Mouse (Mus musculus) mouse trophoblast stem cell (cell line): ENCODE data around the gene Cib3.

ENCODE experiments used
- in situ Hi-C, 2 experiments: fragments of 300-500 bp; cut with MseI, MboI; formaldehyde crosslinking; loops; 2 replicates in 1 of 2; 3 replicates in 1 of 2; pipeline ENCODE4 v1.15.1; 2025

Gene Cib3

DNA sequence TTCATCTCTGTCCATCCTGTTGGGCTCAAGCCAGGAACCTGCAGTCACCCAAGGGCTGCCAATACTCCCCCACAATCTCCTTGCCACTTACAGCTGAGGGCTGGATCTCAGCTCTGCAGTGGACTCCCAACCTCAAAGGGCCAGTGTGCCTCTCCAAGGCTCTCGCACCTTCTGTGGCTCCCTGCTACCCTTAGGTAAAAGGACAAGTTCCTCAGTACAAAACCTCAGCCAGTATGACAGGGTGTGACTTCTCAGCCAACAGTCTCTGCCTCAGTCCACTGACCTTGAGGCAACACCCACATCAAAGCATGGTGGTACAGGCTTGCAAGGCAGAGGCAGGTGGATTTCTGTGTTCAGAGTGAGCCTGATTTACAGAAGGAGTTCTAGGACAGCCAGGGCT, 791 bp downstream of the Cib3 start:
- in situ Hi-C loops: loop anchor here in 1 of 2 experiments (25.0 kb wide), 1 partner anchor 1075 kb away; no protein-coding TSS in a partner anchor

DNA sequence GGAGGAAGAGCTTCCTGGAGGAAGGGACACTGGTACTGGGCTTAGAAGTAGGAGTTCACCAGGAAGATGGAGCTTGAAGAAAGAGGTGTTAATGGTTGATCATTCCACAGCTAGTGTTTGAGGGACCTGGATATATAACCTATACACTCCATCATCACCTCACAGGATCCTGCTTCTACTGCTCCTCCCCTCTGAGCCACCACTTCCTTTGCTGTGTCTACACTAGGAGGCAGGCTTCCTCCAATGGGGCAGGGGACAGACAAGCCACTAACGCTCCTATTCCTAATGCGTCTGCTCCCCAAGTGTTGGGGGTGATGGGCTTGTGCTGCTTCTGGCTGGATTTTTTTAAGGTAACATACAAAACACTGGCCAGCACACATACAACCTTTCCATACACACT, 1.9 kb downstream of the Cib3 start:
- in situ Hi-C loops: loop anchor here in 1 of 2 experiments (25.0 kb wide), 1 partner anchor 1073 kb away; no protein-coding TSS in a partner anchor

DNA sequence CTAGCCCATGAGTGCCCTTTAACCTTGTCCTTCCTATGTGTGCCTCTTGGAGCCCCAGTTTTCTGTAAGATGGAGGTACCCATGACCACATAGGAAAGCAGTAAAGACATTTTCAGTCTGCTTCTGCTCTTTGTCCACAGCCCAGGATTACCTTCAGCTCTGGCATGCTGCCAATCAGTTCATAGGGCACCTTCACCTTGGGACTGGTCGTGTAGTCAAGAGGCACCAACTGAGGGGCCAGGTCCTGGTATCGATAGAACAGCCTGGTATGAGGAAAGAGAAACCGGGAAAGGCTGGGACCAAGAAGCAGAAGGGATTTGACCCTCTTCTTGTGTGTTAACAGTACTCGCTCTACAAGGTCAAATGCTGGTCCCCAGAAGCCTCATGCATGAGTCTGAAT, 2.4 kb downstream of the Cib3 start:
- in situ Hi-C loops: loop anchor here in 1 of 2 experiments (25.0 kb wide), 1 partner anchor 1073 kb away; no protein-coding TSS in a partner anchor

DNA sequence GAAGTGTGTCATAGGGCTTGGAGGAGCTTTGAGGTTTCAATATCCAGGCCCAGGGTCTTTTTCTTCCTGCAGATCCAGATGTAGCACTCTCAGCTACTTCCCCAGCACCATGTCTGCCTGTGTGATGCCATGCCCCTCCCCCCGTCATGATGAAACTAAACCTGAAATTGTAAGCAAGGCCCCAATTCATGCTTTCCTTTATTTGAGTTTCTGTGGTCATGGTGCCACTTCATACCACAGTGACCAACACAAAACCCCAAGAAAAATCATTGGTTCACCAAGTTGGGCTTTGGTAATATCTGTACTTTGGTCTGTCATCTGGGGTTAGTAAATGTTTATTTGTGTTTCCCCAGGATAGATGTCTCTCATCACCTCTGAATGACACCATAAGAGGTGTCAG, 4.1 kb downstream of the Cib3 start:
- in situ Hi-C loops: loop anchor here (10.0 to 25.0 kb wide), 2 partner anchors 204 to 1071 kb away; partner anchors contain the start of gene Cyp4f18 (in 1 of the 2)

DNA sequence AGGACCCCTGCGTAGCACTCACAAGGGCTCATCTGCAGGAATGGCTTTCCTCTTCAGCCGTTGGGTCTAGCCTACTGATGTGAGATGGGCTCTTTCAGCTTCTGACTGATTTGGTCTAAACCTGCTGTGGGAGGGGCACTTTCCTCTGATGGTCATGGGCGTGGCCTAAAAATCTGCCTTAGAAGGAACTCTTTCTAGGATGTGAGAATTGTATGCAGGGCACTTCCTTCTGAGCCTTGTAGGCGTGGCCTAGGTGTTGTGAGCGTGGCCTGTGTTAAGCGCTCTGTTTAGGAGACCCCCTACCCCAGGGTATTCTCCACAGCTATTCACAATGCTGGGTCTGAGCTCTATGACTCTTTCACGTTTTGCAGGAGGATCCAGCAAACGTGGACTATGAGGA, 14.6 kb downstream of the Cib3 start:
- in situ Hi-C loops: no loop called here

DNA sequence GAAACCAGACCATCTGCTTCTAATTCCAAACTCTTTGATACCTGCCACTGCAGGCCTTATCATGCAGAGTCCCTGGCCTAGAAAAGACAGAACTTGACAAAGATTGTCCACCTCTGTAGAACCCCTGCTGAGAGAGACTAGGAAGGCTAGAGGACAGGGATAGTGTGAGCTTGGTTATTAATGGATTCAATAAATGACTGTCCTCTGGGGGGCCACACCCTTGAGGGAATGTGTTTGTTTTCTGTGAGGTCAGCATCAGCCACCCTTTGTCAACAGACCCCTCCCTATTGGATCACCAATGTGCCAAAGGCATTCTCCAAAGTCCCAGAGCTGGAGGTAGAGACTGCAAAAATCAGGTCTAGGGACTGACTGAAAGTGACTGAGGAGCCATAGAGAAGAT, 20.6 kb downstream of the Cib3 start:
- in situ Hi-C loops: no loop called here

DNA sequence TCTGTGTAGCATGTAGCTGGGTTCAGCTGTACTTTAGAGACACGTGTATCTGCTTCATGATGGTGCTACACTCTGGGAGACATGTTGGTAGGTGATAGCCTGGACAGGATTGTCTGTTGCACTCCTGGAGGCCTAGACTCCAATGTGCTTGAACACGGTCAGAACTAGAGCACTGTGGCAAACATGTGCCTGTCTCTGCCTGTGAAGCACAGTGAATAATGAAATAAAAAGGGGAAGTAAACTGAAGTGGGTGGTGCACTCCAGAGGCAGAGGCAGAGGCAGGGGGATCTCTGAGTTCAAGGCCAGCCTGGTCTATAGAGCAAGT, 22.5 kb downstream of the Cib3 start:
- in situ Hi-C loops: no loop called here

DNA sequence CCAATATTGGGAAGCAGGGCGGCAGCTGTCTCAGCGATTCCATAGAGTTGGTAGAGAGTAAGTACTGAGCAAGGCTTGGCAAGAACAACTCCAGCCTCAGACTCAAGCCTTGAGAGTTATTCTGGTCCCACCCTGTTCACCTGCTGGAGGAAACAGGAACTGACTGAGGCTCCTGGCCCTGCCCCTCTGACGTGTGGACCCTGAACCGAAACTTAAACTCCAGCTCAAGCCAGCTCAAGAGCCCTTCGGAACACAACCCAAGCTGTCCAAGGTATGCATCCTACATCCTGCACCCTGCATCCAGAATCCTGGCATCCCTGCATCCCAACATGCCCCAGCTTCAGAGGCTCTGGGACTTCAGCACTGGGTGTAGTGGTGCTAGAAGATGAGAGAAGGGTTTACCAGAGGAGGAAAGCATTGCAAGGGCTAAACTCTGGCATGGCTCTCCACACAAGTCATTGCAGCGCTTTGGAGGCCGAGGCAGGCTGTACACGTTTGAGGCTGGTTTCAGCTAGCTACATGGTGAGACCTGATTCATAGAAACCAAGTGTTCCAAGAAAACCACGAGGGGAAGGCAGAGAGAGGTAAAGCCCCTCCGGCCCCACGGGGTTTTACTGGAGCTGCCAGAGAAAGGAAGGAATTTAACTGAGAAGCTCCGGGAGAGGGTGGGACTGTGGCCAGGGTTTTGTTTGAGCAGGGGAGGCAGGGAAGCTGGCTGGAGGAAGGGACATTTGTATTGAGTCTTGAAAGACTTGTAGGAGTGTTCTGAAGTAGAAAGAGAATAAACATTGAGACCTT, 23.0 kb downstream of the Cib3 start, which contains the start of gene Hsh2d:
Gene Hsh2d, plus strand, starts transcription at position 222 of the 798 bp plus-strand sequence.
- in situ Hi-C loops: no loop called here

DNA sequence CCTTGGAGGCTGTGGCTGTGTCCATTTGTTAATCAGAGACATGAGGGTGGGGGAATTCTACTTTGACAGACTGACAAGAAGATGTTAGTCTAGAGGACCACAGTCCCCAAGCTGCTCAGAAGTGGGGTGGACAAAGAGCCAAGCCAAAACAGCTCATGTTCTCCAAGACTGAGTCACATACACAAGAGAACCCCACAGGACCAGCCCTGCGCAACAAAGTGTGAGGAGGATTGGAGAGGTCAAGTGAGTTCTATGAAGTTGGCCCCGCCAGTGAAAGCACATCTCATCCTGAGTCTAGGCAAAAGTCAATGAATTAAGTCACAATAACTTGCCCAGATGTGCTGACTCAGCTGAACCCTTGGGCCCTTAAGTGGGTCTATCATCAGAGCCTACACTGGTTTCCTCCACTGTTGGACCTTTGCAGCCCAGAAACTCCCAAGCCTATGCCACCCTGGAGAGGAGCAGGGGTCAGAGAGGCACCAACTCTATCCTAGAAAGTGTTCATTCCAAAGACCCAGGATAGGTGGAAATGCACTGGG, 24.8 kb downstream of the Cib3 start:
- in situ Hi-C loops: no loop called here

DNA sequence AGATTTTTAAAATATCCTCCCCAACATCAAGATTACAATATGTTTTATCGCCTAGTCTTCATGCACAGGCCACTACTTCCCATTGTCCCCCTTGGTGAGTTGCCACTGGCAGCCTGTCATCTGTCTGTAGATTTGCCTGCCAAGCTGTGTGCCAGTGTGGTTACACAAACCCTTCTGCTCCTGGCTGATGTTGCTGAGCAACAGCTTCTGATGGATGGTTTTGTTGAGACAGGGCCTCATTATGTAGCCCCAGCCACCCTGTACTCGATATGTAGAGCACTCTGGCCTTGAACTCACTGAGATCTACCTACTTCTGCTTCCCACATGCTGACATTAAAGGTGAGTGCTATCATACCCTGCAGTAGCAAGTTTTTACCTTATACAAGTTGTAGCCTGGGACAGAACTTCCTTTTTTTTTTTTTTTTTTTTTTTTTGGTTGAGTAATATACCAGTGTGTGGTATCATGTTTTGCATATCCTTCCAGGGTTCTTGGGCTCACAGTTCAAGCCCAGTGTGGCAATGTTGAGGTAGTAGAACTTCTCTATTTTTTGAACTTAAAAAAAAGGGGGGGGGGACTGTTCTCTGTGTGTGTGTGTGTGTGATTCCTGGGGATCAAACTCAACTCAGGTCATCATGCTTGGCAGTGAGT, 29.0 kb downstream of the Cib3 start:
- in situ Hi-C loops: no loop called here

DNA sequence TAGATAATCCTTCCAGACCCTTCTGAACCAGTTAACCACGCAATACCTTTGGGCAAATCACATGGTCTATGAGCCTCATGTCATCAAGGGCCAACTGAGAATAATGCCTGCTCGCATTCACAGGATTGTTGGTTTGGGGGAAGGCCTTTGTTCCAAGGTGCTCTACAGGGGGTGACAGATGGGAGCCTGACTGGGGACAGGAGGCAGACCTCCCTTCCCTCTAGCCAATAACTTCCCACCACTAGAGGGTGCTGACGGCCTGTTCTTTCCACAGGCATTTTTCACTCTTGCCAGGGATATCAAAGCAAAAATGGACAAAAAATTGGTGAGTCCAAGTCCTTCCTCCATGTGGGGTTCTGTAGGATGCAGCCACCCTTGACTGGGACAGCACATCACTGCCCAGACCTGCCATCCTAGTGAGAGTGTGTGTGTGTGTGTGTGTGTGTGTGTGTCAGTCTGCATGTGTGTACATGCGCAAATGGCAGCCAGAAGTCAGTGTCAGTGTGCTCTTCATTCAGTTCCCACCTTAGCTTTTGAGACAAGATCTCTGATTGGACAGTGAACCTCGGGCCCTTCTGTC, 35.2 kb downstream of the Cib3 start:
- in situ Hi-C loops: no loop called here

DNA sequence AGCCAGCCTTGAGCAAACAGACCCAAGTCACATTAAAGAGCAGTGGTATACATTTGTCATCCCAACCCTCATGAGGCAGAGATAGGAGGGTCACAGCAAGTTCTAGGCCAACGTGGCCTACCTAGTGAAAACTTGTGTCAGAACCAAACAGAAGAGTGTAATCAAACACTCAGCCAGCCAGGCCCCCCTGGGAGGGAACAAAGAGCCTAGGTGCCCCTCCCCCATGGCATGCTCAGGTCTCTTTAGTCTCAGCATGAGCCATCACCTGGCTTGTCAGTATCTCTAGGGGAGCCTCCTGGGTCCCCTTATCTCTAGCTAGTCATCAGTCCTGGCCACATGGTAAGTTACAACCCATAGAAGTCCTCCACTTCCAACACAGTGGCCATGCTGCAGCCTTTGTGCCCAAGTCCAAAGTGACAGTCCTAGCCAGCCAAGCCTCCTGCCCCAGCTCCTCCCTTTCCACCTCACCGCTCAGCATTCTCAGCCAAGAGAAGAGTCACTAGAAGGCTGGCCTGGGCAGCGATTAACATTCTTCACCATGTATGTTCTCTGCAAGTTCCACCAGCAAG, 42.9 kb downstream of the Cib3 start:
- in situ Hi-C loops: no loop called here

DNA sequence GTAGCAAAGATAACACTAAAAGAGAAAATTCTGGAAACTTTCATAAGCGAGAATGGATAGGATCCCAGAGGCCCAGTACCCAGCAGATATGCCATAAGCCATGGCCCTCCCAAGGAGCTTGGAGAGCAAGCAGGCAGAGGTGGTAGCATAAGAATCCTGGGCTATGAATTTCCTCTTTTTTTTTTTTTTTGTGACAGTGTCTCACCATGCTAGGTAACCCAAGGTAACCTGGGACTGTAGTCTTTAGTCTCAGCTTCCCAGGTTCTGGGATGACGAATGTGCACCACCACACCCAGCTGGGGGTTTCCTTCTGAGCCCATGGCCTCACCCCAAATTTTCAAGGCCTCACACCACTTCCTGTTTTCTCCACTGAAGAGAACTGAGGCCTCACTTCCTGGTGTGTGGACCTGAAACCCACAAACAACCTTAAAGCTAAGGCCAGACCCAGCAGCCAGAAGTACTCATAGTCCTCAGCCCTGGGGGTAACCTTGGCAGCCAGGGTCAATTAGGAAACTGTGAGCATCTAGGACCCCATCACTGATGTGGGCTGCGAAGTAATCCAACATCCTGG, 43.5 kb downstream of the Cib3 start:
- in situ Hi-C loops: no loop called here

DNA sequence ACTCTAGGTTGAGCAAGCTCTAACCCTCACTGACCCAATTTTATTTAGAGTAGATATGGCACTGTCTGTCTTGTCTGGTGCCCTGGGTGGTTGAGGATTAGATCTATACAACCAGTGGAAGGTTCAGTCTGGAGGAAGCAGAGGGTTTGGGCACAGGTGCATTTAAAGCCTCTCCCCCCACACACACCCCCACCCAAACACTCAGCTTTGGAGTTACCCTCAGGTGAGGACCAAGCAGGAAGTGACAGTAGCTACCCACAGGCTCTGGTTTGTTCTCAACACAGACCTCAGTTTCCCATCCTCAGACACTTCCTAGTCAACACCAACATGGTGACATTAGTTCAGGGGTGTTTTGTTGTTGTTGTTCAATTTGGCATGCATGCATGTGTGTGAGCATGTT, 49.8 kb downstream of the Cib3 start:
- in situ Hi-C loops: no loop called here

DNA sequence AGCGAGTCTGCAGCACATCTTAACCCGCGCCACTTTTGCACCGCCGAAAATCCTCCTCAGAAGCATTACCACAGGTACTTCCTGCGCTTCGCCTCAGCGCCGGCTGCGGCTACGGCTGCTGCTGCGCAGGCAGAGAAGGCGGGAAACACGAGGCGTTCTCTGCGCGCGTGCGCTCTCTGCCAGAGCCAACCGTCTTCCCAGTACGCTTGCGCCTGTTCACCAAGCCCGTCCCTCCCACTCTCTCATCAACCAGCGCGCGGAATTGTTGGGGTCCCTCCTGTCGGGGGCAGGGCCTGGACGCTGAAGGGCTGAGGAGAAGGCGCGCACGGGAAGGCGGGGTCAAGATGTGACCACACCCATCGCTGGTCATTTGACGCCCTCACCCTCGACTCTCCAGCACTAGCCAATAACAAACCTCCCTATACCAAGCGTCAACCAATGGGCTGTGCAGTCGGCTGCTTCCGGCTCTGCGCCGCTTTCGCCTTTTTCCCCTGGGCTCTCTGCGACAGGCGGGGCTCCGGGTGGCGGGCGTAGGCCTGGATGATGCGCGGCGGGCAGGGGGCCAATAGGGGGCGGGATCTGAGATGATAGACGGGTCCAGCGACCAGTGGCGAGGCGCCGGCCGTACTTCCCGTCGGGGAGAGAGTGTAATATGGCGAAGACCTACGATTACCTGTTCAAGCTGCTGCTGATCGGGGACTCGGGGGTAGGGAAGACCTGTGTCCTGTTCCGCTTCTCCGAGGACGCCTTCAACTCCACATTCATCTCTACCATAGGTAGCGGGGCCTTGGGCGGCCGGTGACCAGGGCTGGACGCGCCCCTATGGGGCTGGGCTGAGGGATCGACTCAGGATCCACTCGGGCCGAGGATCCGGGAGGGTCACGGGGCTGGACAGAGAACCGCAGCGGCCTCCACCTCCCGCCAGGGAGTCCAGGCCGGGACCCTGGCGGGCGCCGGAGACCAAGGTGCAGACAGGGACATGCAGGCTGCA, 51.6 kb downstream of the Cib3 start, which contains the start of gene Rab8a:
Gene Rab8a, plus strand, starts transcription at position 494 of the 991 bp plus-strand sequence.
- in situ Hi-C loops: no loop called here

DNA sequence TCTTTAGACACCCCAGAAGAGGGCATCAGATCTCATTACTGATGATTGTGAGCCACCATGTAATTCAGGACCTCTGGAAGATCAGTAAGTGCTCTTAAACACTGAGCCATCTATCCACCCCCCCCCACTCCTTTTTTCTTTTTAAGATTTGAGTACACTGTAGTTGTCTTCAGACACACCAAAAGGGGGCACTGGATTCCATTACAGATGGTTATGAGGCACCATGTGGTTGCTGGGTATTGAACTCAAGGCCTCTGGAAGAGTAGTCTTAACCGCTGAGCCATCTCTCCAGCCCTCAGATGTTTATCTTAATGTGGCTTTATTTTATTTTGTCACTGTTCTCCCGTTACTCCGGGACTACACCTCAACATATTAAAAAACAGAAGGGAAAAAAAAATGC, 52.6 kb downstream of the Cib3 start:
- in situ Hi-C loops: no loop called here

DNA sequence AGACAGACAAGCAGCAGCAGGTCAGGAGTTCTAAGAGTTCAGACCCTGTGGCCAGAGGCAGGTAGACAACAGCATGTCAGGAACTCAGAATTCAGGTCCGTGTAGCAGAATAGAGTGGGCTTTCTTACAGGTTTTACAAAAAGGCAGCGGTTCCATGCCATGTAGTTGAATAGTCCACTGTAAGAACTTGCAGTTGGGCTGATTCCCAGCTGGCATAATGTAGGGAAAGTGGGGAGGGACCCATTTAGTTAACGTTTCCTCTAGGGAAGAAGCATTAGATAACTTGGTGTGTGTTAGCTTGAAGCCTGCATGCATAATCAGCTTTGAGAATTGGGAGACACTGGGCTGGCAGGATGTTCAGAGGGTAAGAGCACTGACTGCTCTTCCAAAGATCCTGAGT, 53.9 kb downstream of the Cib3 start:
- in situ Hi-C loops: no loop called here

DNA sequence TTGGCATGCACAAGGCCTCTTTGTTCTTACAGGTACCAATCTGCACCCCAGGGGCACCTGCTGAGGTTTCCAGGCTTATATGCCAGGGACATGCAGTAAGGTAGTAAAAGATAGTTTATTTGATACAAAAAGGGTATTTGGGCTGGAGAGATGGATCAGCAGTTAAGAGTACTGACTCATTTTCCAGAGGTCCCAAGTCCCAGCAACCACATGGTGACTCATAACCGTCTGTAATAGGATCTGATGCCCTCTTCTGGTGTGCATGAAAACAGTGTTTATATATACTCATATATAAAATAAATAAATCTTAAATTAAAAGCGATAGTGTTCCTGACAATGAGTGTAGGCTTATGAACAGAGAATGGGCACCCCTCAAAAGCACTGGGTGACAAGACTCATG, 54.5 kb downstream of the Cib3 start:
- in situ Hi-C loops: no loop called here
